Mouse (Mus musculus): ENCODE measurements around the gene Slc38a10.

The Slc38a10 gene

GRCm38 (mm10) chr11:120179374-120179773 is 28.2 kb upstream of the Slc38a10 start:
- DNase-seq (ENCODE audit: low read depth, low spot score), result no peak

GRCm38 (mm10) chr11:120175948-120176347 is 24.8 kb upstream of the Slc38a10 start:
- DNase-seq (ENCODE audit: low read depth, low spot score), result no peak

- DNase-seq (ENCODE audit: low read depth, low spot score), result no peak
Measured at GRCm38 (mm10) chr11:120173213-120173612, 22.1 kb upstream of the Slc38a10 start.

GRCm38 (mm10) chr11:120171168-120171567 is 20.0 kb upstream of the Slc38a10 start:
- no peak for DNase-seq (ENCODE audit: low read depth, low spot score)

GRCm38 (mm10) chr11:120169208-120169992 is 18.3 kb upstream of the Slc38a10 start:
- peak; percentile 91 for DNase-seq (ENCODE audit: low read depth, low spot score)

GRCm38 (mm10) chr11:120168516-120168915 is 17.4 kb upstream of the Slc38a10 start:
- no peak for DNase-seq (ENCODE audit: low read depth, low spot score)

- DNase-seq (ENCODE audit: low read depth, low spot score), result peak; percentile 96
Measured at GRCm38 (mm10) chr11:120167921-120168356, 16.8 kb upstream of the Slc38a10 start.

- DNase-seq (ENCODE audit: low read depth, low spot score), result peak; percentile 56
Measured at GRCm38 (mm10) chr11:120167059-120167458, 15.9 kb upstream of the Slc38a10 start.

GRCm38 (mm10) chr11:120164471-120165261 is 13.5 kb upstream of the Slc38a10 start:
- DNase-seq (ENCODE audit: low read depth, low spot score), result peak; percentile 51

- DNase-seq (ENCODE audit: low read depth, low spot score), result peak; percentile 70
Measured at GRCm38 (mm10) chr11:120164028-120164427, 12.9 kb upstream of the Slc38a10 start.

- peak; percentile 88 for DNase-seq (ENCODE audit: low read depth, low spot score)
Measured at GRCm38 (mm10) chr11:120163207-120163606, 12.1 kb upstream of the Slc38a10 start.

- no peak for DNase-seq (ENCODE audit: low read depth, low spot score)
Measured at GRCm38 (mm10) chr11:120161245-120161644, 10.1 kb upstream of the Slc38a10 start.

GRCm38 (mm10) chr11:120160478-120160877 is 9.3 kb upstream of the Slc38a10 start:
- DNase-seq (ENCODE audit: low read depth, low spot score), result peak; percentile 40

GRCm38 (mm10) chr11:120159653-120160052 is 8.5 kb upstream of the Slc38a10 start:
- no peak for DNase-seq (ENCODE audit: low read depth, low spot score)

- DNase-seq (ENCODE audit: low read depth, low spot score), result peak; percentile 52
Measured at GRCm38 (mm10) chr11:120158828-120159227, 7.7 kb upstream of the Slc38a10 start.

- DNase-seq (ENCODE audit: low read depth, low spot score), result peak; percentile 44
Measured at GRCm38 (mm10) chr11:120150440-120151112, 570 bp downstream of the Slc38a10 start.

GRCm38 (mm10) chr11:120149510-120150200 is 1.5 kb downstream of the Slc38a10 start:
- no peak for DNase-seq (ENCODE audit: low read depth, low spot score)

- no peak for DNase-seq (ENCODE audit: low read depth, low spot score)
Measured at GRCm38 (mm10) chr11:120148201-120148855, 2.8 kb downstream of the Slc38a10 start.

- no peak for DNase-seq (ENCODE audit: low read depth, low spot score)
Measured at GRCm38 (mm10) chr11:120143708-120144497, 7.2 kb downstream of the Slc38a10 start.

- no peak for DNase-seq (ENCODE audit: low read depth, low spot score)
Measured at GRCm38 (mm10) chr11:120142601-120143051, 8.5 kb downstream of the Slc38a10 start.
